Mouse (Mus musculus): ENCODE measurements at regions not wholly inside any gene's neighbourhood (a gene's known extent, or its start where the extent isn't known, plus 50 kb on each side); places are given as distances from the start of the nearest gene placed in this dataset.

GRCm38 (mm10) chr4:31411770-31412525 lies 551.9 kb upstream of the Map3k7 start:
- TF ChIP-seq EP300 (IDR thresholded peaks at IDR 0.05) (no peak), CTCF (IDR thresholded peaks at IDR 0.05) (no peak)

Measured in lung, postnatal 0 days (tissue).